Mouse (Mus musculus): ENCODE data around the gene Vmn1r44.
"Not testable (repeated sequence)": the region's sequence is repeated elsewhere in the genome, so short reads cannot be mapped to it uniquely, and the experiment has no call there.

Vmn1r44 gene

DNA sequence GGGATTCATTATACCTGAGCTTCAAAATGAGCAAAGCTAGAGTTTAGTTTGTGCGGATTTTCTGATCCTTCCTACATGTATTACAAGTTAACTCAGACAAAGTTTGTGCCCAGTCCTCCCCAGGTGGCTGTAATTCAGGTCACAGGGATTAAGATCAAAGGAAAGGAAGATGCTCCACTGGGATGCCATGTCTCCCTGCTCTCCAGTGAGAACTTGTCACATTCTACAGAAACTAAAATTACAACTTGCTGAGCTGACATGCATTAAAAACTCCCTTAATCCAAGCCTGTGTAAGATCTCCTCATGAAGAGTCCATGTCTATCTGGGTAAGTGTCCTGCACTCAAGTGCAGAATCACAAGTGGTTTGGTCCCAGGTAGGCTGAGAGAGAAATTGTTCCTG is at the start of gene Vmn1r44:
Gene Vmn1r44, plus strand, starts transcription at position 301 of the 400 bp plus-strand sequence.
- DNase-seq (ENCODE audit: low read depth, low spot score) = no peak
- Histone ChIP-seq H3K36me3 (ENCODE audit: control insufficient read depth, insufficient read depth, low read length, poor library complexity, severe bottlenecking) (no peaks in the 10 kb centered on the region), H3K27me3 (ENCODE audit: control insufficient read depth, insufficient read depth, low read length, poor library complexity, severe bottlenecking) (no peaks in the 10 kb centered on the region)

DNA sequence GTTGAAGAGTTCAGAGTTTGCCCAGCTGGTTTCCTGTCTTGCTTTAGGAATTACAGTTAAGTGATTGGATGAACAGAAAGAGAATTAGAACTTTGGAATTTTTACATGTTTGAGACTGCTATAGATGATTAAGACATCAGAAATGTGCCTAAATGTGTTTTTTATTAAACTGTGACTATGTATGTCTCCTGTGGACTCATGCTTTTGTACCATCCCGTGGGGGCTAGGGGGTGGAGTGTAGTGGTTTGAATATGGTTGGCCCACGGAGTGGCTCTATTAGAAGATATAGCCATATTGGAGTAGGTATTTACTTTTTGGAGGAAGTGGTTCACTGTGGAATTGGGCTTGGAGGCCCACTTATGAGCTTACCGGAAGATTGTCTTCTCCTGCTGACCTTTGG is 25.9 kb upstream of the Vmn1r44 start:
- DNase-seq (ENCODE audit: low read depth, low spot score) = no peak
- Histone ChIP-seq H3K27me3 (ENCODE audit: control insufficient read depth, insufficient read depth, low read length, poor library complexity, severe bottlenecking) (no peaks in the 10 kb centered on the region), H3K36me3 (ENCODE audit: control insufficient read depth, insufficient read depth, low read length, poor library complexity, severe bottlenecking) (no peaks in the 10 kb centered on the region)

DNA sequence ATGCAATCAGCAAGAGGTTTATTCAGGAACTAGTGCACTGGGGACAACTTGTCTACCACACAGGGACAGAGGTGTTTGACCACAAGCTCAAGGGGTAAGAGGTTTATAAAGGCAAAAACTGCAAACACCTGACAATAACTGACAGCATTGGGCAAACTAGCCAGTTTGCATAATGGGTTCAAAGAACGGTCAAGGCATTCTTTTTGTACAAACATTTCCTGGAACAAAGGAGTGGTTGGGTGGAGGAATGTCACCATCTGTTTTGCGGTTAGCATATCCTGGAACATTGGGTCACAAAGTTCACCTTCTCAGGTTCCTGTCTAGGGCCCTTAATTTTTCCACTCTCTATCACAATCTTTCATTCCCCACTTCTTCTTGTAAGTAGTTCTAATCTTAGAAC is 23.6 kb upstream of the Vmn1r44 start:
- no peaks in the 10 kb centered on the region for H3K36me3 ChIP-seq (ENCODE audit: control insufficient read depth, insufficient read depth, low read length, poor library complexity, severe bottlenecking)
- no peak for DNase-seq (ENCODE audit: low read depth, low spot score)
- H3K27me3 ChIP-seq (ENCODE audit: control insufficient read depth, insufficient read depth, low read length, poor library complexity, severe bottlenecking) = no peaks in the 10 kb centered on the region

DNA sequence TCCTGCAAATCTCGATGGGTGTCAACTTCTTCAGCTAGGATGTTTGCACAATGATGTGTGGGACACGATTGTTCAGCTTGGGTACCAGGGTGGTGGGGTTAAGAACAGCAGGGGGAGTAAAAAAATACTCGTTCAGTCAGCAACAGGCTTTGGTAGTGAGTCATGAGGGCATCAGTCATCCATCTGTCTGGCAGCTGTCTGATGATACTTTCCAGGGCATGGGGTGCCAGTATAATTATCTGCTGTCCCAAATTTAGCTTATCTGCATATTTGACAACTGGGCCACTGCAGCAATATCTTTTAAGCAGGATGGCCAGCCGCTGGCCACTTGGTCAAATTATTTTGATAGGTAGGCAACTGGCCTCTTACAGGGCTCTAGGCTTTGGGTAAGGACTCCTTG is 19.7 kb upstream of the Vmn1r44 start:
- H3K36me3 ChIP-seq (ENCODE audit: control insufficient read depth, insufficient read depth, low read length, poor library complexity, severe bottlenecking) = no peaks in the 10 kb centered on the region
- no peak for DNase-seq (ENCODE audit: low read depth, low spot score)
- H3K27me3 ChIP-seq (ENCODE audit: control insufficient read depth, insufficient read depth, low read length, poor library complexity, severe bottlenecking) = no peaks in the 10 kb centered on the region

DNA sequence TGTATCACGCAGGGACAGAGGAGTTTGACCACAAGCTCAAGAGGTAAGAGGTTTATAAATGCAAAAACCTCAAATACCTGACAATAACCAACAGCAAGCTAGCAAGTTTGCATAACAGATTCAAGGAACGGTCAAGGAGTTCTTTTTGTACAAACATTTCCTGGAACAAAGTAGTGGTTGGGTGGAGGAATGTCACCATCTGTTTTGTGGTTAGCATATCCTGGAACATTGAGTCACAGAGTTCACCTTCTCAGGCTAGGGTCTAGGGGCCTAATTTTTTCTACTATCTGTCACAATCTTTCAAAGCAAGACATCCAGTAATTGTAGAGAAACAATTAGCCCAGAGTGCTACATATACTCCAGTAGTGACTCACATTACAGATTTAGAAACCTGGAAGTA is 16.2 kb upstream of the Vmn1r44 start:
- H3K27me3 ChIP-seq (ENCODE audit: control insufficient read depth, insufficient read depth, low read length, poor library complexity, severe bottlenecking) = no peaks in the 10 kb centered on the region
- DNase-seq (ENCODE audit: low read depth, low spot score) = no peak
- H3K36me3 ChIP-seq (ENCODE audit: control insufficient read depth, insufficient read depth, low read length, poor library complexity, severe bottlenecking) = no peaks in the 10 kb centered on the region

DNA sequence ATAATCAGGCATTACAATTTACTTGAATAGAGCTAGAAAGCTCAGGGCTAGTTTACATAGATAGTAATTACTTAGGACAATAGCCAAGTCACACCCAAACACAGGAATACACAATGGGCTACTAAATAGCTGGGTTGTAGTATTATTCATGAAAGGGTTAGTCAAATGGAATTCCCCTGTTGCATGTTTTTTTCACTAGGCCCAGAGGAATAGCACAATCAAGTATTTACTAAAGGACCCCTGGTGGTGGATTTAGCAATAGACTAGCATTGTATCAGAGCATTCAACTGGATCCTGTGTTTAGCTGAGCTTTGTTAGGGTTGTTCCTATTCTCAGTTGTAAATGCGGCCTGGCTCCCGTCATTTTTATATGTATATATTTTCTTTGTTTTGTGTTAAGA is 15.5 kb upstream of the Vmn1r44 start:
- Histone ChIP-seq H3K36me3 (ENCODE audit: control insufficient read depth, insufficient read depth, low read length, poor library complexity, severe bottlenecking) (no peaks in the 10 kb centered on the region), H3K27me3 (ENCODE audit: control insufficient read depth, insufficient read depth, low read length, poor library complexity, severe bottlenecking) (no peaks in the 10 kb centered on the region)
- DNase-seq (ENCODE audit: low read depth, low spot score) = no peak

DNA sequence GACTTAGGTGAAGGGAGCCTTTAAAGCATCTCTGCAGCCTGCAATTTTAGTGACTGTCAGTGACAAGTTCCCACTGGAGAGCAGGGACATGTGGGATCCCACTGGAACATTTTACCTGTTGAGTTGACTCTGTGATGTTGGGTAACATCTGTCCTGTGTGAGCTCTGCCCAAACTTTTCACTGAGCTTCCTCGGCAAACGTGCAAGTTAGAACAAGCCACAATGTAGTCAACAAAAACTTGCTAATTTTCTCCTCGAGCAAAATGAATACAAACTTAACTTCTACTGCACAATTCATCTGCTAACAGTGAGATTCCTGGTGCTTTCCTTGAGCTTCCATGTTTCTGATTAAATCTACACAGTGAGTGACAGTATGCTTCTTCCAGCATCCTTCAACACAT is 7.1 kb upstream of the Vmn1r44 start, which contains the start of the genes Vmn1r42 and Vmn1r43:
Gene Vmn1r42, minus strand, starts transcription at position 101 of the 400 bp plus-strand sequence.
Gene Vmn1r43, minus strand, starts transcription at position 101 of the 400 bp plus-strand sequence.
- DNase-seq (ENCODE audit: low read depth, low spot score); H3K36me3 ChIP-seq (ENCODE audit: control insufficient read depth, insufficient read depth, low read length, poor library complexity, severe bottlenecking); H3K27me3 ChIP-seq (ENCODE audit: control insufficient read depth, insufficient read depth, low read length, poor library complexity, severe bottlenecking): not testable (repeated sequence)

DNA sequence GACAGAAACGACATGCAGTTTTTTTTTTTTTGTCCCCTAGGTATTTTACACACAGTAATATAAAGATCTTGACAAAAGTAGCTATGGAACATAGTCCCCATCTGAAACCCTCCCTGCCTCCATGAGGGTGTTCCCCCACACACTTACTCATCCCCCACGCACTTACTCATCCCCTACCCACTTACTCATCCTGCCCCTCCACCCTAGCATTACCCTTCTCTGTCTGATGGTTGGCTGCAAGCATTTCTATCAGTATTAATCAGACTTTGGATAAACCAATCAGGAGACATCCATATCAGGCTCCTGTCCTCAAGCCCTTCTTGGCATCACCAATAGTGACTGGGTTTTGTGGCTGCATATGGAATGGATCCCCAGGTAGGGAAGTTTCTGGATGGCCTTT is 6.5 kb upstream of the Vmn1r44 start:
- H3K36me3 ChIP-seq (ENCODE audit: control insufficient read depth, insufficient read depth, low read length, poor library complexity, severe bottlenecking) = no peaks in the 10 kb centered on the region
- no peak for DNase-seq (ENCODE audit: low read depth, low spot score)
- no peaks in the 10 kb centered on the region for H3K27me3 ChIP-seq (ENCODE audit: control insufficient read depth, insufficient read depth, low read length, poor library complexity, severe bottlenecking)

DNA sequence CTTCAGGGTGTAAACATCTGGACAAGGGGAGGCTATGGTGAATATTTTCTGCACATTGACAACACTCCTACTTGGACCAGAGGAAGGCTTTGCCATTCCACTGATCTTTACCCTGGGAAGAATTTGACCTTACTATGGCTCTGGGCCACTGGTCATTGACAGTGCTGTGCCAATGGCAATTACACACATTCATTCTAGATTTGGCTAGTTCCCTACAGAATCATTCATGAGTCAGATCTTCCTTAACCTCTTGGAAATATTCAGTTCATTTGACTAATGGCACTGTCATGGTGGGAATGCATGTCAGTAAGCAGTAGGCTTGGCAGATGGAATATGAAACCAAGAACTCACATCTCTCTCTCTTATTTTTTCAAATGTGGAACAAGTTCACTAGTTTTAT is 2.6 kb upstream of the Vmn1r44 start:
- H3K27me3 ChIP-seq (ENCODE audit: control insufficient read depth, insufficient read depth, low read length, poor library complexity, severe bottlenecking) = no peaks in the 10 kb centered on the region
- no peak for DNase-seq (ENCODE audit: low read depth, low spot score)
- H3K36me3 ChIP-seq (ENCODE audit: control insufficient read depth, insufficient read depth, low read length, poor library complexity, severe bottlenecking) = no peaks in the 10 kb centered on the region

DNA sequence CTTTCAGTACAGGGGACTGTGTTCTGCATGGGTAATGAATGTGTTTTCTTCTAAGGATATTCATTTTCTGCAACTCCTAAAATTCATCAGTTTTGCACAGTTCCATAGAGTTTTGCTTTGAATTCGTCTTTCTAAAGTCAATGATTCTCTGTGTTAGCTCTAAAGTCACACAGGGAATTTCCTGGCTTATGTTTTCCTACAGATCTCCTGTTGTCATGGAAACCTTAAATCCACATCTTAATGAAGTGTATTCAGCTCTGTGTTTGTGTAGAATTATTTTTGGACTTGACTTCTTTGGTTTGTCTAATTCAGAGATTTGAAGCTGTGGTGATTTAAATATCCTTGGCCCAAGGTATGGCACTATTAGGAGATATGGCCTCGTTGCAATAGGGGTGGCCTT is 352 bp downstream of the Vmn1r44 start:
- no peak for DNase-seq (ENCODE audit: low read depth, low spot score)
- no peaks in the 10 kb centered on the region for H3K36me3 ChIP-seq (ENCODE audit: control insufficient read depth, insufficient read depth, low read length, poor library complexity, severe bottlenecking)
- no peaks in the 10 kb centered on the region for H3K27me3 ChIP-seq (ENCODE audit: control insufficient read depth, insufficient read depth, low read length, poor library complexity, severe bottlenecking)

DNA sequence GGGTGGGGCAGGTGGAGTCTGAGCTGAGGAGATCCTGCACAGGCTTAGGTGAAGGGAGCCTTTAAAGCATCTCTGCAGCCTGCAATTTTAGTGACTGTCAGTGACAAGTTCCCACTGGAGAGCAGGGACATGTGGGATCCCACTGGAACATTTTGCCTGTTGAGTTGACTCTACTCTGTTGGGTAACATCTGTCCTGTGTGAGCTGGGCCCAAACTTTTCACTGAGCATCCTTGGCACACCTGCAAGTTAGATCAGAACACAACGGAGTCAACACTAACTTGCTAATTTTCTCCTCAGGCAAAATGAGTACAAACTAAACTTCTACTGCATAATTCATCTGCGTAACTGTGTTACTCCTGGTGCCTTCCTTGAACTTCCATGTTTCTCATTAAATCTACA is 57.0 kb downstream of the Vmn1r44 start, which contains the start of gene Vmn1r45:
Gene Vmn1r45, minus strand, starts transcription at position 101 of the 400 bp plus-strand sequence.
- not testable (repeated sequence) for H3K36me3 ChIP-seq (ENCODE audit: control insufficient read depth, insufficient read depth, low read length, poor library complexity, severe bottlenecking); DNase-seq (ENCODE audit: low read depth, low spot score); H3K27me3 ChIP-seq (ENCODE audit: control insufficient read depth, insufficient read depth, low read length, poor library complexity, severe bottlenecking)

DNA sequence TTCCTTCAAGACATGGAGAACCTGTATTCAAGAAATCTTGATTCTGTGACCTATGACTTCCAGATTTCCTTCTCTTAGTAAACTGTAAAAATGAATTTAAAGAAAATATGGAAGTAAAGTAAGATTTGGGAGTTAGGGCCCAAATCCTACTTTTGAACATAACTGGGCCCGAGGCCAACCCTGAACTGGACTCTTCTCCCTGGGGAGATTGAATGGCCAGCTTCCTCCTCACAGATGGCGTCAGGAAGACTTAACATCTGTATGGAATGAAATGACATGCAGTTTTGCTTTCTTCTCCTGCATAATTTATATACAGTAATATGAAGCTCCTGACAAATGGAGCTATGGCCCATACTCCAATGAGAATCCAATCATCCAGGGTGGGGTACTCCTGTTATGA is 57.5 kb downstream of the Vmn1r44 start:
- Histone ChIP-seq H3K36me3 (ENCODE audit: control insufficient read depth, insufficient read depth, low read length, poor library complexity, severe bottlenecking) (no peaks in the 10 kb centered on the region), H3K27me3 (ENCODE audit: control insufficient read depth, insufficient read depth, low read length, poor library complexity, severe bottlenecking) (no peaks in the 10 kb centered on the region)
- DNase-seq (ENCODE audit: low read depth, low spot score) = no peak
